Comparison of ENCODE assay signal across 10 mouse cellular contexts in the genomic region with DNA sequence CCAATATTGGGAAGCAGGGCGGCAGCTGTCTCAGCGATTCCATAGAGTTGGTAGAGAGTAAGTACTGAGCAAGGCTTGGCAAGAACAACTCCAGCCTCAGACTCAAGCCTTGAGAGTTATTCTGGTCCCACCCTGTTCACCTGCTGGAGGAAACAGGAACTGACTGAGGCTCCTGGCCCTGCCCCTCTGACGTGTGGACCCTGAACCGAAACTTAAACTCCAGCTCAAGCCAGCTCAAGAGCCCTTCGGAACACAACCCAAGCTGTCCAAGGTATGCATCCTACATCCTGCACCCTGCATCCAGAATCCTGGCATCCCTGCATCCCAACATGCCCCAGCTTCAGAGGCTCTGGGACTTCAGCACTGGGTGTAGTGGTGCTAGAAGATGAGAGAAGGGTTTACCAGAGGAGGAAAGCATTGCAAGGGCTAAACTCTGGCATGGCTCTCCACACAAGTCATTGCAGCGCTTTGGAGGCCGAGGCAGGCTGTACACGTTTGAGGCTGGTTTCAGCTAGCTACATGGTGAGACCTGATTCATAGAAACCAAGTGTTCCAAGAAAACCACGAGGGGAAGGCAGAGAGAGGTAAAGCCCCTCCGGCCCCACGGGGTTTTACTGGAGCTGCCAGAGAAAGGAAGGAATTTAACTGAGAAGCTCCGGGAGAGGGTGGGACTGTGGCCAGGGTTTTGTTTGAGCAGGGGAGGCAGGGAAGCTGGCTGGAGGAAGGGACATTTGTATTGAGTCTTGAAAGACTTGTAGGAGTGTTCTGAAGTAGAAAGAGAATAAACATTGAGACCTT. TPM values are rescaled to one million over a fixed set of nuclear protein-coding genes. Genes with fewer than 3 reads are reported as not detected.
DNase-seq lines count a peak whose midpoint lies in the region; ATAC-seq and TF ChIP-seq lines count a peak whose summit lies in the region.
"Had no signal": no experiment of that assay in that cellular context is flagged by ENCODE, and none has a peak within 500 bp of the region (broad histone marks: within the 10 kb centered on the region; RNA-seq: fewer than 3 reads in every experiment).

A gene (plus strand): TSS at position 222 of the 798 bp plus-strand sequence.

- no peaks in the 10 kb centered on the region for H3K4me1 ChIP-seq in liver, embryonic 14.5 days (replicated peaks; ENCODE audit: control insufficient read depth in 2 of 2, insufficient read depth in 2 of 2, low read length in 1 of 2)
- H3K4me1 ChIP-seq in hindbrain, embryonic 14.5 days (replicated peaks; ENCODE audit: control insufficient read depth, insufficient read depth, low read length), result no peaks in the 10 kb centered on the region

- 47% methylated on average over 12 of the region's 12 CpGs for WGBS in liver, embryonic 14.5 days (ENCODE audit: insufficient replicate concordance)
- 77% methylated on average over 12 of the region's 12 CpGs for WGBS in hindbrain, embryonic 14.5 days

- intact Hi-C loops in left cerebral cortex, postnatal 4 days (cut with DNase I), result no loop called here

- peak; percentile 35; the same call in 1 of the 2 replicates for TF ChIP-seq CTCF in liver, embryonic 14.5 days (IDR thresholded peaks at IDR 0.05; ENCODE audit: low read depth)

- H3K9ac ChIP-seq in liver, embryonic 14.5 days (replicated peaks), result no peak within 1 kb of the TSS
- no peak within 1 kb of the TSS for H3K9ac ChIP-seq in hindbrain, embryonic 14.5 days

- no peak for TF ChIP-seq EP300 in liver, embryonic 14.5 days (IDR thresholded peaks at IDR 0.05; ENCODE audit: low read depth)

- ATAC-seq in liver, embryonic 14.5 days (ENCODE audit: insufficient read depth), result no peak
- no peak for ATAC-seq in hindbrain, embryonic 14.5 days (ENCODE audit: low FRiP score)

- no peaks in the 10 kb centered on the region for H3K27me3 ChIP-seq in liver, embryonic 14.5 days (ENCODE audit: control insufficient read depth, insufficient read depth, low read length)
- H3K27me3 ChIP-seq in hindbrain, embryonic 14.5 days (ENCODE audit: control insufficient read depth, insufficient read depth, low read length), result no peaks in the 10 kb centered on the region

- no peak within 1 kb of the TSS for H3K27ac ChIP-seq in liver, embryonic 14.5 days
- no peak within 1 kb of the TSS for H3K27ac ChIP-seq in hindbrain, embryonic 14.5 days

- H3K9me3 ChIP-seq in liver, embryonic 14.5 days (ENCODE audit: control insufficient read depth, low read length), result no peaks in the 10 kb centered on the region
- no peaks in the 10 kb centered on the region for H3K9me3 ChIP-seq in hindbrain, embryonic 14.5 days (ENCODE audit: control insufficient read depth, low read length)

- no peak within 1 kb of the TSS; the same call in 1 of the 2 replicates for H3K4me2 ChIP-seq in liver, embryonic 14.5 days (ENCODE audit: low read depth)
- H3K4me2 ChIP-seq in hindbrain, embryonic 14.5 days (replicated peaks), result no peak within 1 kb of the TSS

- H3K4me3 ChIP-seq in liver, embryonic 14.5 days (ENCODE audit: insufficient read depth in 1 of 2, low read depth in 2 of 2, low read length in 2 of 2), result no peak within 1 kb of the TSS
- no peak within 1 kb of the TSS for H3K4me3 ChIP-seq in hindbrain, embryonic 14.5 days (replicated peaks; ENCODE audit: low read length)
- H3K4me3 ChIP-seq: myocyte had no signal

- H3K36me3 ChIP-seq in liver, embryonic 14.5 days (replicated peaks; ENCODE audit: control insufficient read depth, insufficient read depth, low read depth), result no peaks in the 10 kb centered on the region
- no peaks in the 10 kb centered on the region for H3K36me3 ChIP-seq in hindbrain, embryonic 14.5 days (replicated peaks; ENCODE audit: control insufficient read depth, insufficient read depth)

- DNase-seq in A20 (ENCODE audit: low read depth, low spot score) (peak; percentile 91), NIH3T3 (ENCODE audit: low read depth) (peak; percentile 81)
- DNase-seq in liver, embryonic 14.5 days (ENCODE audit: low read depth in 3 of 3, low spot score in 3 of 3), result no peak
- peak; percentile 51 for DNase-seq in spleen, adult 12 weeks (ENCODE audit: low spot score)
- no peak for DNase-seq in left cerebral cortex, postnatal 4 days
- no peak for DNase-seq in c-Kit-positive CD71-positive TER-119-positive erythroid progenitor cells, embryonic 14.5 days (ENCODE audit: low spot score)
- DNase-seq in layer of hippocampus, postnatal 25 days (ENCODE audit: extremely low spot score in 1 of 2, low spot score in 1 of 2), result no peak
- DNase-seq in hindbrain, embryonic 14.5 days (ENCODE audit: low spot score), result no peak
- DNase-seq: adrenal gland, postnatal 10 days had no signal

RNA-seq across cellular contexts. Expression of the gene that starts here (rescaled TPM):
- 0.15 and 0.18 TPM in 2 replicates for polyA plus RNA-seq in liver, embryonic 14.5 days (2012; rRNA removed)
- polyA plus RNA-seq in liver, embryonic 14.5 days (2014; fragmentation: Nextera tagmentation; extraction: Ambion mirVana), result 0.11 and 0.37 TPM in 2 replicates
- total RNA-seq in left cerebral cortex, postnatal 4 days (2021), result not detected
- not detected for total RNA-seq in layer of hippocampus, postnatal 25 days (2021)
- polyA plus RNA-seq in hindbrain, embryonic 14.5 days (2014; fragmentation: Nextera tagmentation; extraction: Ambion mirVana), result not detected in 2 replicates
- polyA plus RNA-seq: myocyte had no signal

Comparison
In these comparisons a context has a peak if more than half of its experiments do, and no peak if none do; other contexts are left out.
1. DNase-seq: peak in A20 (single experiment), NIH3T3 (single experiment) and spleen, adult 12 weeks (single experiment); none in liver, embryonic 14.5 days (0 of 3), left cerebral cortex, postnatal 4 days (single experiment), c-Kit-positive CD71-positive TER-119-positive erythroid progenitor cells, embryonic 14.5 days (single experiment), layer of hippocampus, postnatal 25 days (0 of 2) and hindbrain, embryonic 14.5 days (single experiment).